Mouse (Mus musculus) stomach, embryonic 15.5 days (tissue): Measurements from ENCODE around the gene Pdia5. TPM values are rescaled to one million over a fixed set of nuclear protein-coding genes. Genes with fewer than 3 reads are reported as not detected.

Experiments
- ATAC-seq: fragments of 200-750 bp; cut with Nextera tagmentation; 2 replicates; pipeline ENCODE4 v1.8.0; 2017; ENCODE audit warnings: low read depth, moderate number of reproducible peaks, moderate TSS enrichment; ENCODE audit not compliant: insufficient read depth, low FRiP score
- H3K27ac ChIP-seq: fragments of 300-500 bp; sonication (generic); 2 replicates; pipeline ENCODE4 v1.5.1; 2015; ENCODE audit warnings: mild to moderate bottlenecking, inconsistent platforms
- H3K27me3 ChIP-seq: fragments of 300-500 bp; sonication (generic); replicated peaks from 2 replicates; pipeline ENCODE4 v1.6.1; 2015; ENCODE audit warnings: inconsistent platforms
- H3K36me3 ChIP-seq: fragments of 300-500 bp; sonication (generic); 2 replicates; pipeline ENCODE4 v1.6.1; 2015; ENCODE audit warnings: inconsistent platforms
- H3K4me1 ChIP-seq: fragments of 300-500 bp; sonication (generic); 2 replicates; pipeline ENCODE4 v1.6.1; 2015; ENCODE audit warnings: inconsistent platforms
- H3K4me2 ChIP-seq: fragments of 300-500 bp; sonication (generic); 2 replicates; pipeline ENCODE4 v1.6.1; 2015; ENCODE audit warnings: mild to moderate bottlenecking, inconsistent platforms
- H3K4me3 ChIP-seq: fragments of 300-500 bp; sonication (generic); replicated peaks from 2 replicates; pipeline ENCODE4 v1.5.1; 2015; ENCODE audit warnings: inconsistent platforms
- H3K9ac ChIP-seq: fragments of 300-500 bp; sonication (generic); 2 replicates; pipeline ENCODE4 v1.6.1; 2015; ENCODE audit warnings: inconsistent platforms
- H3K9me3 ChIP-seq: fragments of 300-500 bp; sonication (generic); 2 replicates; pipeline ENCODE4 v1.6.1; 2016; ENCODE audit warnings: inconsistent platforms
- WGBS: fragments of 180-500 bp; shearing (Covaris S2); methylation state at CpG from one replicate; pipeline ENCODE4 v1.1.7; 2015; 5-methylcytosine and 5-hydroxymethylcytosine counted together
- polyA plus RNA-seq: library from polyadenylated mRNA; unstranded; fragments of >200 nt; fragmentation: Nextera tagmentation; extraction: Ambion mirVana; gene quantifications from 2 replicates; pipeline ENCODE4 v1.2.1, GENCODE M21; 2015

Gene Pdia5
- polyA plus RNA-seq, 1 experiment from 2014 or later, result 53.8 TPM

- H3K9me3 ChIP-seq, result no peaks in the 10 kb centered on the region
- H3K4me3 ChIP-seq, result no peak overlapping the region
- H3K36me3 ChIP-seq, result no peaks in the 10 kb centered on the region
- no peak overlapping the region for H3K27ac ChIP-seq
- no peak overlapping the region for H3K4me2 ChIP-seq
- no peaks in the 10 kb centered on the region for H3K4me1 ChIP-seq
- no peaks in the 10 kb centered on the region for H3K27me3 ChIP-seq
- H3K9ac ChIP-seq, result no peak overlapping the region
- 75% methylated on average over 18 of the region's 18 CpGs for WGBS
- ATAC-seq, result no peak
Observed at GRCm38 (mm10) chr16:35423250-35424139, 67.2 kb downstream of the Pdia5 start.

GRCm38 (mm10) chr16:35422705-35423104 is 68.0 kb downstream of the Pdia5 start:
- ATAC-seq, result no peak
- Histone ChIP-seq H3K9me3 (no peaks in the 10 kb centered on the region), H3K27ac (no peak overlapping the region), H3K4me2 (no peak overlapping the region), H3K36me3 (no peaks in the 10 kb centered on the region), H3K27me3 (no peaks in the 10 kb centered on the region), H3K4me3 (no peak overlapping the region), H3K9ac (no peak overlapping the region), H3K4me1 (no peaks in the 10 kb centered on the region)
- WGBS, result 84% methylated on average over 8 of the region's 8 CpGs

- H3K4me3 ChIP-seq, result no peak overlapping the region
- H3K9ac ChIP-seq, result no peak overlapping the region
- 61% methylated on average over 4 of the region's 4 CpGs for WGBS
- ATAC-seq, result no peak
- H3K27me3 ChIP-seq, result no peaks in the 10 kb centered on the region
- H3K36me3 ChIP-seq, result no peaks in the 10 kb centered on the region
- H3K4me2 ChIP-seq, result no peak overlapping the region
- H3K4me1 ChIP-seq, result no peaks in the 10 kb centered on the region
- H3K9me3 ChIP-seq, result no peaks in the 10 kb centered on the region
- no peak overlapping the region for H3K27ac ChIP-seq
Observed at GRCm38 (mm10) chr16:35422141-35422540, 68.5 kb downstream of the Pdia5 start.

GRCm38 (mm10) chr16:35414616-35415015 is 76.1 kb downstream of the Pdia5 start:
- H3K27ac ChIP-seq, result no peak overlapping the region
- no peaks in the 10 kb centered on the region for H3K9me3 ChIP-seq
- WGBS, result 40% methylated on average over 5 of the region's 5 CpGs
- no peaks in the 10 kb centered on the region for H3K27me3 ChIP-seq
- no peak overlapping the region for H3K4me3 ChIP-seq
- no peak overlapping the region for H3K4me2 ChIP-seq
- ATAC-seq, result no peak
- no peak overlapping the region for H3K9ac ChIP-seq
- H3K4me1 ChIP-seq, result no peaks in the 10 kb centered on the region
- no peaks in the 10 kb centered on the region for H3K36me3 ChIP-seq

- H3K4me3 ChIP-seq, result no peak overlapping the region
- H3K9me3 ChIP-seq, result no peaks in the 10 kb centered on the region
- H3K36me3 ChIP-seq, result no peaks in the 10 kb centered on the region
- H3K9ac ChIP-seq, result no peak overlapping the region
- H3K27ac ChIP-seq, result no peak overlapping the region
- H3K27me3 ChIP-seq, result no peaks in the 10 kb centered on the region
- H3K4me2 ChIP-seq, result no peak overlapping the region
- no peak for ATAC-seq
- no peaks in the 10 kb centered on the region for H3K4me1 ChIP-seq
- WGBS, result 74% methylated on average over 4 of the region's 4 CpGs
Observed at GRCm38 (mm10) chr16:35406706-35407105, 84.0 kb downstream of the Pdia5 start.

- Histone ChIP-seq H3K9ac (no peak overlapping the region), H3K4me1 (no peaks in the 10 kb centered on the region), H3K9me3 (no peaks in the 10 kb centered on the region), H3K27ac (no peak overlapping the region), H3K36me3 (no peaks in the 10 kb centered on the region), H3K4me2 (no peak overlapping the region), H3K4me3 (no peak overlapping the region), H3K27me3 (no peaks in the 10 kb centered on the region)
- no peak for ATAC-seq
- WGBS, result 81% methylated on average over 4 of the region's 4 CpGs
Observed at GRCm38 (mm10) chr16:35406166-35406565, 84.5 kb downstream of the Pdia5 start.

GRCm38 (mm10) chr16:35405348-35406080 is 85.2 kb downstream of the Pdia5 start:
- Histone ChIP-seq H3K4me3 (no peak overlapping the region), H3K9me3 (no peaks in the 10 kb centered on the region), H3K4me1 (no peaks in the 10 kb centered on the region), H3K9ac (no peak overlapping the region), H3K36me3 (no peaks in the 10 kb centered on the region), H3K27ac (no peak overlapping the region), H3K27me3 (no peaks in the 10 kb centered on the region), H3K4me2 (no peak overlapping the region)
- WGBS, result 95% methylated on average over 14 of the region's 14 CpGs
- no peak for ATAC-seq

- WGBS, result 80% methylated on average over 5 of the region's 5 CpGs
- Histone ChIP-seq H3K36me3 (no peaks in the 10 kb centered on the region), H3K9ac (no peak overlapping the region), H3K27me3 (no peaks in the 10 kb centered on the region), H3K9me3 (no peaks in the 10 kb centered on the region), H3K4me3 (no peak overlapping the region), H3K4me1 (no peaks in the 10 kb centered on the region), H3K27ac (no peak overlapping the region), H3K4me2 (no peak overlapping the region)
- ATAC-seq, result no peak
Observed at GRCm38 (mm10) chr16:35404864-35405263, 85.8 kb downstream of the Pdia5 start.

GRCm38 (mm10) chr16:35403891-35404290 is 86.8 kb downstream of the Pdia5 start:
- ATAC-seq, result no peak
- Histone ChIP-seq H3K4me3 (no peak overlapping the region), H3K4me1 (no peaks in the 10 kb centered on the region), H3K36me3 (no peaks in the 10 kb centered on the region), H3K9ac (no peak overlapping the region), H3K27me3 (no peaks in the 10 kb centered on the region), H3K27ac (no peak overlapping the region), H3K9me3 (no peaks in the 10 kb centered on the region), H3K4me2 (no peak overlapping the region)
- WGBS, result 87% methylated on average over 8 of the region's 8 CpGs

- Histone ChIP-seq H3K4me1 (no peaks in the 10 kb centered on the region), H3K36me3 (0 out of 2 replicates have a peak, but pooled peaks cover under 1% of the 10 kb centered on the region), H3K27ac (no peak overlapping the region), H3K27me3 (no peaks in the 10 kb centered on the region), H3K4me2 (no peak overlapping the region), H3K9ac (no peak overlapping the region), H3K9me3 (no peaks in the 10 kb centered on the region), H3K4me3 (no peak overlapping the region)
- no peak for ATAC-seq
- 93% methylated on average over 9 of the region's 9 CpGs for WGBS
Observed at GRCm38 (mm10) chr16:35403356-35403755, 87.3 kb downstream of the Pdia5 start.

- Histone ChIP-seq H3K9me3 (no peaks in the 10 kb centered on the region), H3K4me3 (no peak overlapping the region), H3K36me3 (peaks cover 13% of the 10 kb centered on the region; the same call in 1 of the 2 replicates), H3K27me3 (no peaks in the 10 kb centered on the region), H3K4me2 (no peak overlapping the region), H3K9ac (no peak overlapping the region), H3K4me1 (no peaks in the 10 kb centered on the region), H3K27ac (no peak overlapping the region)
- 87% methylated on average over 8 of the region's 8 CpGs for WGBS
- no peak for ATAC-seq
Observed at GRCm38 (mm10) chr16:35392813-35393212, 97.9 kb downstream of the Pdia5 start.

GRCm38 (mm10) chr16:35385654-35386053 is 105.0 kb downstream of the Pdia5 start:
- H3K36me3 ChIP-seq, result no peaks in the 10 kb centered on the region
- no peak overlapping the region for H3K9ac ChIP-seq
- H3K4me1 ChIP-seq, result no peaks in the 10 kb centered on the region
- no peak overlapping the region for H3K27ac ChIP-seq
- no peak overlapping the region for H3K4me2 ChIP-seq
- H3K9me3 ChIP-seq, result no peaks in the 10 kb centered on the region
- WGBS, result 70% methylated on average over 3 of the region's 3 CpGs
- ATAC-seq, result no peak
- H3K4me3 ChIP-seq, result no peak overlapping the region
- no peaks in the 10 kb centered on the region for H3K27me3 ChIP-seq
